In the genomic region with DNA sequence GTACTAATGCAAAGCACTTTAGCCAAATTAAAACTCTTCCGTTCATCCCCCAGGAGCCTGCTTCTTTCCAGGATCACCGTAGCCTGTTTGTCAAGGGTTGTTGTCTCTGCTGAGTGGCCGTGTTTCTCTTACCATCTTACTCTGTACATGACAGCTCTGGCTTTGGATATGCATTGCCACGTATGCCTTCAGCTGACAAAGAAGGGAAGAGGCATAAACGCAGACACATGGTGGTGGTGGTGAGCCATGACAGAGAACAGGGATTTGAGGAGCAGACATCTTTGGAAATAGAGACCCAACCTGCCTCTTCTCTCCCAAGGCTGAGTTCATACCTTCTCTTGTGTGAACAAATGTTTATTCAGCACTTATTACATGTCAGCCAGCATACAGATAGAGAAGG, we compare ENCODE assay signal across 20 mouse cellular contexts.
"Had no signal": no experiment of that assay in that cellular context is flagged by ENCODE, and none has a peak within 500 bp of the region (broad histone marks: within the 10 kb centered on the region; RNA-seq: fewer than 3 reads in every experiment).

No protein-coding gene starts in this region.

- H3K27me3 ChIP-seq: limb, embryonic 13.5 days; liver, embryonic 12.5 days; liver, embryonic 15.5 days; lung, embryonic 15.5 days; stomach, embryonic 15.5 days had no signal

- H3K36me3 ChIP-seq: limb, embryonic 10.5 days; limb, embryonic 13.5 days; liver, embryonic 12.5 days; liver, embryonic 15.5 days; lung, embryonic 15.5 days; midbrain, embryonic 10.5 days; stomach, embryonic 15.5 days had no signal

- H3K4me3 ChIP-seq: limb, embryonic 10.5 days; limb, embryonic 13.5 days; liver, embryonic 12.5 days; liver, embryonic 15.5 days; lung, embryonic 15.5 days; megakaryocyte, embryonic 14.5 days; midbrain, embryonic 10.5 days; stomach, embryonic 15.5 days had no signal

- H3K4me2 ChIP-seq: limb, embryonic 13.5 days; liver, embryonic 12.5 days; liver, embryonic 15.5 days; lung, embryonic 15.5 days; stomach, embryonic 15.5 days had no signal

- H3K9ac ChIP-seq: limb, embryonic 13.5 days; liver, embryonic 12.5 days; liver, embryonic 15.5 days; lung, embryonic 15.5 days; stomach, embryonic 15.5 days had no signal

- H3K9me3 ChIP-seq: limb, embryonic 10.5 days; limb, embryonic 13.5 days; liver, embryonic 12.5 days; liver, embryonic 15.5 days; lung, embryonic 15.5 days; midbrain, embryonic 10.5 days; stomach, embryonic 15.5 days had no signal

- H3K4me1 ChIP-seq: limb, embryonic 13.5 days; liver, embryonic 15.5 days had no signal

- ATAC-seq: intestine, postnatal 0 days; liver, embryonic 12.5 days; midbrain, embryonic 16.5 days had no signal

- H3K27ac ChIP-seq: limb, embryonic 10.5 days; limb, embryonic 13.5 days; liver, embryonic 12.5 days; liver, embryonic 15.5 days; lung, embryonic 15.5 days; midbrain, embryonic 10.5 days; stomach, embryonic 15.5 days had no signal

- DNase-seq: kidney, adult 2 months; kidney, postnatal 10 days; kidney, postnatal 36 days; liver; lung, adult 18-20 months; lung, postnatal 10 days; lung, postnatal 36 days; right cerebral cortex, postnatal 25 days; spleen, adult 18-20 months; thymus, postnatal 25 days had no signal
